Mouse (Mus musculus) T-cell, adult 2 months (primary cell): Measurements from ENCODE around the gene Thra.
"Not testable (repeated sequence)": the region's sequence is repeated elsewhere in the genome, so short reads cannot be mapped to it uniquely, and the experiment has no call there.

ENCODE experiments used
- DNase-seq: peaks from one replicate; pipeline ENCODE4 v3.0.0; 2022; ENCODE audit warnings: low spot score

Thra gene

GRCm38 (mm10) chr11:98740393-98741050 is at the start of gene Thra:
TSS of gene Thra (plus strand) at chr11:98740638.
- DNase-seq, result peak; percentile 44

GRCm38 (mm10) chr11:98693201-98693600 is 47.2 kb upstream of the Thra start:
- no peak for DNase-seq

- no peak for DNase-seq
Observed at GRCm38 (mm10) chr11:98693746-98694145, 46.7 kb upstream of the Thra start.

GRCm38 (mm10) chr11:98694301-98694700 is 46.1 kb upstream of the Thra start:
- no peak for DNase-seq

GRCm38 (mm10) chr11:98695408-98695807 is 45.0 kb upstream of the Thra start:
- DNase-seq, result no peak

- no peak for DNase-seq
Observed at GRCm38 (mm10) chr11:98696454-98697216, 43.8 kb upstream of the Thra start.

- DNase-seq, result no peak
Observed at GRCm38 (mm10) chr11:98697225-98697624, 43.2 kb upstream of the Thra start.

GRCm38 (mm10) chr11:98698849-98699640 is 41.4 kb upstream of the Thra start:
- no peak for DNase-seq

- peak; percentile 78 for DNase-seq
Observed at GRCm38 (mm10) chr11:98699911-98700310, 40.5 kb upstream of the Thra start.

- DNase-seq, result no peak
Observed at GRCm38 (mm10) chr11:98701213-98701670, 39.2 kb upstream of the Thra start, which contains the start of gene Csf3. TSS of gene Csf3 (plus strand) at chr11:98701263.

- DNase-seq, result no peak
Observed at GRCm38 (mm10) chr11:98702323-98702722, 38.1 kb upstream of the Thra start.

- DNase-seq, result no peak
Observed at GRCm38 (mm10) chr11:98705021-98705420, 35.4 kb upstream of the Thra start.

GRCm38 (mm10) chr11:98707401-98708281 is 32.8 kb upstream of the Thra start:
- DNase-seq, result no peak

- no peak for DNase-seq
Observed at GRCm38 (mm10) chr11:98708282-98708956, 32.0 kb upstream of the Thra start.

- DNase-seq, result peak; percentile 28
Observed at GRCm38 (mm10) chr11:98709001-98709741, 31.3 kb upstream of the Thra start.

- peak; percentile 62 for DNase-seq
Observed at GRCm38 (mm10) chr11:98710416-98711045, 29.9 kb upstream of the Thra start.

- DNase-seq, result no peak
Observed at GRCm38 (mm10) chr11:98711046-98711434, 29.4 kb upstream of the Thra start.

GRCm38 (mm10) chr11:98712009-98712408 is 28.4 kb upstream of the Thra start:
- not testable (repeated sequence) for DNase-seq

GRCm38 (mm10) chr11:98713703-98714102 is 26.7 kb upstream of the Thra start:
- no peak for DNase-seq

GRCm38 (mm10) chr11:98715946-98716345 is 24.5 kb upstream of the Thra start:
- DNase-seq, result no peak
